Mouse (Mus musculus) left cerebral cortex, postnatal 10 days (tissue): ENCODE measurements around the gene Cdc42bpa. TPM values are rescaled to one million over a fixed set of nuclear protein-coding genes. Genes with fewer than 3 reads are reported as not detected.

Source experiments
- DNase-seq, 2 experiments: peaks; one replicate each; pipeline ENCODE4 v3.0.0; 2021 to 2022; ENCODE audit warnings: low spot score in 2 of 2, mixed read lengths in 1 of 2; ENCODE audit errors: extremely low spot score in 1 of 2
- intact Hi-C: fragments of 180-260 bp; cut with DNase I; formaldehyde crosslinking; loops from one replicate; pipeline ENCODE4 v1.15.1; 2025
- total RNA-seq, 2 experiments: library from RNA; stranded (reverse); gene quantifications; 2 replicates each; pipeline ENCODE4 v1.2.3; 2021

The Cdc42bpa gene
- total RNA-seq, 2 experiments from 2014 or later = 218 to 229 TPM

DNA sequence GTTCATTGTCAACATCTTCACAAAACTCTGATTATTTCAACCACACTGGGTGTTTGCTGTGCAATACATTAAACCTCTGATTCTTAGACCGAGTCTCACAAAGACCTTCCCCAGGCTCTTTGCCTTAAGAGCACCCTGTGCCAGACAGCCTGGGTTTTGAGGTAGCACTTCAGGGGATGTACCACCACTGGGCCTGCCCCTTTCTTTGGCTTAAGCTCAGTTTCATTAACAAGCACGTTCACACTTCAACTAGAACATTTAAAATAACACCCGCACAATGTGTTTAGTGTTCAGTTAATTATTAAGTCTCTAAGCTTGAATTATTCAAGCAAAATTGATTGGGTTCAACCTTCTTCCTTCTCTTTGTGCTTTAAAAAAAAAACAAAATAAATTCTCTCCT, 2.8 kb upstream of the Cdc42bpa start:
- DNase-seq = no peak
- intact Hi-C loops = no loop called here

- peak in 1 of 2 experiments; percentile 22 for DNase-seq
- intact Hi-C loops = no loop called here
These were observed 1.2 kb upstream of the Cdc42bpa start for GRCm38 (mm10) chr1:179958871-179959720.

GRCm38 (mm10) chr1:179960543-179960876, 238 bp downstream of the Cdc42bpa start:
- DNase-seq = no peak
- intact Hi-C loops = loop anchor here (5.0 to 10.0 kb wide), 2 partner anchors 74 to 93 kb away; no protein-coding TSS in a partner anchor

DNA sequence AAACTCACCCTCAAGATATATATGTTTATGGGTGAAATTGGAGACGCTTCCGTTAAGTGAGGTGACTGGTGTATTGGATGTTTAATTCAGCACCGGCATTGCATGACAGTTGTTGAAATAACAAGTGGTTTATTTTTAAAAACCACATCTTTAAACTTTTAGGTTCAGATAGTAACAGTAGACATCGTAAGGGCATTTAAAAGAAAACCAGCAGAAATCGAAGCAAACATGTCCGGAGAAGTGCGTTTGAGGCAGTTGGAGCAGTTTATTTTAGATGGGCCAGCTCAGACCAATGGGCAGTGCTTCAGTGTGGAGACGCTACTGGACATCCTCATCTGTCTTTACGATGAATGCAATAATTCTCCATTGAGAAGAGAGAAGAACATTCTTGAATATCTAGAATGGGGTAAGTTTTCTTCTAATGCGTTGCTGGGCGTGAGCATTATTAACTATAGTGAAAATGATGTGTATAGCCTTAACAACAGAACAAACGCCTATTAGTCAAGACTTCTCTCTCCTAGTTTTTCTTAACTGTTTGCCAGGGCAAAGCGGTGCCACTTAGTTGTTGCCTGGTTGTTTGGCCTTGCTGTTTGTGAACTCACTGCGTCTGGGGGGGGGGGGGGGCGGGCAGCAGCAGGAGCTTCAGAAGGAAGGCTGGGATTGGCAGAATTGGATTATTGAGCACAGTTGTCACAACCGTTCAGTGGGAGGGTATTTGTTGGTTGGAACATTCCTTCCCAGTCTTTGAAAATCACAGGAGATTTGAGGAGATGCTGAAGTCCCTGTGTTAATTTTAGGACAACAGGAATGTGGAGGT, 818 bp downstream of the Cdc42bpa start:
- no peak for DNase-seq
- intact Hi-C loops = loop anchor here (5.0 to 10.0 kb wide), 2 partner anchors 74 to 94 kb away; no protein-coding TSS in a partner anchor

GRCm38 (mm10) chr1:179961777-179962176, 1.5 kb downstream of the Cdc42bpa start:
- intact Hi-C loops = loop anchor here (5.0 to 10.0 kb wide), 2 partner anchors 73 to 94 kb away; no protein-coding TSS in a partner anchor

GRCm38 (mm10) chr1:179969776-179970428, 9.6 kb downstream of the Cdc42bpa start:
- intact Hi-C loops = loop anchor here (10.0 kb wide), 1 partner anchor 65 kb away; no protein-coding TSS in a partner anchor
- DNase-seq = no peak

More at GRCm38 (mm10) chr1:179961777-179962176, 1.5 kb downstream of the Cdc42bpa start:
- no peak for DNase-seq

GRCm38 (mm10) chr1:179975021-179975420, 14.7 kb downstream of the Cdc42bpa start:
- DNase-seq = no peak
- intact Hi-C loops = no loop called here

DNA sequence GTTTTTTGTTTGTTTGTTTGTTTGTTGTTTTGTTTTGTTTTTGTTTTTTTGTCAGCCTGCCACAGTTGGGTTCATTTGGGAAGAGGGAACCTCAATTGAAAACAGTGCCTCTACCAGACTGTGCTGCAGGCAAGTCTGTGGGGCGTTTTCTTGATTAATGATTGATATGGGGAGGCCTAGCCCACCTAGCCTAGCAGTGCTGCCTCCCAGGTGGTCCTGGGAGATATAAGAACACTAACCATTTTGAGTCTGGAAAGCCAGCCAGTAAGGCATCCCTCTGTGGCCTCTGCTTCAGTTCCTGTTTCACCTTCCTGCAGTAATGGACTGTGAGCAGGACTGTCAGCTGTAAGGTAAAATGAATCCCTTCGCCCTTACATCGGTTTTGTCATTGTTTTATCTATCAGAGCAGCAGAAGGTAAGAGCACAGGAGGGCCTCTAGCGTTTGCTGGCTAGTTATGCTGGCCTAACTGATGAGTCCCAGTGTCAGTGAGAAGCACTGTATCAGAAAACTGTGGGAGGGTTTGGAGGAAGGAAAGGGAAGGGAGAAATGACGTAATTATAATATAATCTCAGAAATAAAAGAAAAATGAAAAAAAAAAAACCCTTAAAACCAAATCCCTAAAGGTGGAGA, 15.5 kb downstream of the Cdc42bpa start:
- no peak for DNase-seq
- intact Hi-C loops = no loop called here

- DNase-seq = no peak
- intact Hi-C loops = no loop called here
These were observed 17.2 kb downstream of the Cdc42bpa start for GRCm38 (mm10) chr1:179977437-179977836.

DNA sequence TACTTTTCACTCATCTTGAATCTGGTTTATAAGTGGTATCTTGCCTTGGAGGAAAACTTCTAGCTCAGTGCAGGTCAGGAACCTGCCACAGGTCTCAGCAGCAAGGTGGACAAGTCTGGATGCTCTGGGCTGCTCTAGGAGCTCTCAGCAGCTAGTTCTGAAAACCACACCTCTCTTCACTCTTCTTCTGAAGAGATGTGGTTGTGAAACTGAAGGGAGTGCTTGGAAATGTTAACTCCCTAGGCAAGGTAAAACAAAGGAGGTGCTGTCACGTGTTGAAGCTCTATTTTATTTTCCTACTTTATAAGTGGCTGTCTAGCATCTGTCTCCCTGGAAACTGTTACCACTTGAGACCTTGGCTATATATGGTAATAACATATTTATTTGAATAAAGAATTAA, 18.5 kb downstream of the Cdc42bpa start:
- DNase-seq = no peak

GRCm38 (mm10) chr1:179981680-179982079, 21.4 kb downstream of the Cdc42bpa start:
- intact Hi-C loops = no loop called here

More for the DNA sequence above, 18.5 kb downstream of the Cdc42bpa start:
- intact Hi-C loops = no loop called here

DNA sequence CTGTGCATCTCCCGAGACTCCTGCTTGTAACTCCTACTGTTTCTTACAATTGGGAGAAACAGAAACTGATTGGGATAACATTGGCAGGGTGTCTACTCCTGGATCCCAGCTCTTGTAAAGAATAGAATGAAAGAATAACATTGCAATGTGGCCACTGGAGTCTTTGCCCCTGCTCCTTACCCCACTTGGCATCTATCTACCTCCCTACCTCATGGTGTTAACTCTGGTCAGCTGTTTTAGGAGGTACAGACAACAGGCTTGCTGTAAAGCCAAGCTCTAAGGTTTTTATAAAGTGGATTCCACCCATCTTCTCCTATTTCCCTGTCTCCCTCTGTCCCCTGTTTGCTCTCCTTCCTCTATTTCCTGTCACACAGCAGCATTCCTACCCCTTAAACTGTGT, 21.9 kb downstream of the Cdc42bpa start:
- intact Hi-C loops = no loop called here
- no peak for DNase-seq

More at GRCm38 (mm10) chr1:179981680-179982079, 21.4 kb downstream of the Cdc42bpa start:
- DNase-seq = no peak

GRCm38 (mm10) chr1:179982933-179983332, 22.7 kb downstream of the Cdc42bpa start:
- intact Hi-C loops = no loop called here
- DNase-seq = no peak

DNA sequence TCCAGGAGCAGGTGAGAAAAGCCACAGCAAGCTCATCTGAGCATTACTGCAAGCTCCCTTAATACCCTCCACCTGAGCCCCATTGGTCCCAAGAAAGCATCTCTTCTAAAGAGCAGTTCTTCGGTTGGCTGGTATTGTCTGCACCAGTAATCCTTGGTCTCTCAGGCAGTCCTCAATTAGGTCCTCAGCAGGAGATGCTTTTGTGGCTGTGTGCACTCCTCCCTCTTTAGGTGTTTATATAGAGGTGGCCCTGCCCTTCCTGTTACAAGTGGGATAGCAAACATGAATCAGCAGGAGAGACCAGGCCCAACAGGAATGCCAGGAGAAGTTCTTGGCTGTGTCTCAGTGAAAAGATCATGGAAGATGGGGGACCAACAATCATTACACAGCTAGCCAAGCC, 23.9 kb downstream of the Cdc42bpa start:
- DNase-seq = no peak
- intact Hi-C loops = no loop called here

DNA sequence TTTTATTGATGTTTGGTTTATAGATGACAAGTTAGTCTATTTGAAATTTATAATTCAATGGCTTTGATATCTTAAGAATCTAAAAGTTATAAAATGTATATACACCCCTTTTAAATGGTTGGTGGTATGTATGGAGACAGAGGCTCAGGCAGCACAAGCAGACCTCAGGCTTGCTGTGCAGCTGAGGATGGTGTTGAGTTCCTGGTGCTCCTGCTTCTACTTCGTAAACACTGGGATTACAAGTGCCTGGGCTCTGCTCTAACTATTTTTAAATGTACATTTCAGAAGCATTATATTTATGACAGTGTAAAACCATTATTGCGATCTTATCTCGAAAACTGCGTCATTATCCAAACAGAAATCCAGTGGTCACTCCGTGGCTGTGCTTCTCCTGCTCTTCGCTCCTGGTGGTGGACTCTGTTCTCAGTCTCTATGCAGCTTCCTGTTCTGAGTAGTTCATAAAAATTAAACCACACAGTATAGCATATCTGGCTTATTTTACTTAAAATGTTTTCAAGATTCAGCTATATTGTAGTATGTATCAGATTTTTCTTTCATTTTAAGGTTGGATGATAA, 31.5 kb downstream of the Cdc42bpa start:
- intact Hi-C loops = no loop called here
- no peak for DNase-seq

DNA sequence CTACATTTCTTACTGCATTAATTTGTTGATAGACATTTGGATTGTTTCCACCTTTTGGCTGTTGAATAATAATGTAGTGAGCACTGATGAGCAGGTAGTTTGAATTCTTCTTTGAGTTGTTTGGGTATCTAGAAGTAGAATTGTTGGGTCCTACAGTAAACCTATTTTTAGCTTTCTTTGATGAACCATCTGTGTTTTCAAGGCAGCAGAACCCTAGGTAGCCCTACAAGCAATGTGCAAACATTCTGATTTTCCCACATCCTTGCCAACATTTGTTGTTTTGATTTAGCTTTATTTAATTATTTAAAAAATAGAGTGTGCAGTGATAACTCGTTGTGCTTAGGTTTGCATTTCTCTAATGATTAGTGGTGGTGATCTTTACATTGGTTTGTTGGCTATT, 32.0 kb downstream of the Cdc42bpa start:
- no peak for DNase-seq

DNA sequence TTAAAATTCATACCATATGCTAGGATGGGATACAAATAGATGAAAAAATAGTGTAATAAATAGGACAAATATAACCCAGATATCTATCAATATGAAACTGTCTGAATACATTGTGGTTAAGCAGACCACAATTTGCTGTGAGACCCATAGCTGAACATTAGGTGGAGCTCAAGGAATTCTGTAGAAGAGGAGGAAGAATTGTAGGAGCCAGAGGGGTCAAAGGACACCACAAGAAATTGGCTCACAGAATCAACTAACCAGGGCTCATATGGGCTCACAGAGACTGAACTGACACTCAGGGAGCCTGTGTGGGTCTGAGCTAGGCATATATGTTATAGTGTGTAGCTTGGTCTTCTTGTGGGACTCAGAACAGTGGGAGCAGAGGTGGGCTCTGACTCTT, 47.8 kb downstream of the Cdc42bpa start:
- intact Hi-C loops = no loop called here
- DNase-seq = no peak

More for the DNA sequence above, 32.0 kb downstream of the Cdc42bpa start:
- intact Hi-C loops = no loop called here

- DNase-seq = no peak
- intact Hi-C loops = no loop called here
These were observed 53.2 kb downstream of the Cdc42bpa start for GRCm38 (mm10) chr1:180013479-180013878.
